Mouse (Mus musculus) adrenal gland, postnatal 25 days (tissue): ENCODE data around the gene Dnase2a. TPM values are rescaled to one million over a fixed set of nuclear protein-coding genes. Genes with fewer than 3 reads are reported as not detected.

ENCODE experiments used
- DNase-seq: peaks from one replicate; pipeline ENCODE4 v3.0.0; 2021; ENCODE audit warnings: mixed read lengths
- microRNA-seq, 2 experiments: library from miRNA; unstranded; fragments of <30 nt; microRNA quantifications; one replicate each; pipeline ENCODE4 v1.2.0; 2021
- total RNA-seq: library from RNA; stranded (reverse); gene quantifications from 2 replicates; pipeline ENCODE4 v1.2.3, GENCODE M21; 2021

The Dnase2a gene
- total RNA-seq, 1 experiment from 2014 or later: 14.6 TPM

- no peak for DNase-seq
Measured at GRCm38 (mm10) chr8:84970135-84970790, 61.9 kb downstream of the Dnase2a start.

DNA sequence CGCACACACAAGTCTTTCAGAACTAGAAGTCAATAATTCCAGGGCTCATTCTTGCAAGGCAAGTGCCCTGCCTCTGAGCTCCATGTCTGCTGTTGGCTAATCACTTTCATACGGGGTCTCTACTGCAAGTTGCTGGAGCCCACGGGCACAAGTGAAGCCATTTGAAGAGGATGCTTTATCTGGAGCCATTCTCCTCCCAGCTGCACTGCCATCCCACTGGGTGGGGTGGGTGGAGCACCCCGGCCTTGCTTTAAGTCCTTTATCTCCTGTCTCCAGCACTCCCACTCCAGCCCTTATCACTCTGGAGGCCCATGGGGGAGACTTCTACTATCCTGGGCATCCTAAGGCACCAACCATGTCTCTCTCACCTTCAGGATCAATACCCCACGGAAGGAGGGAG, 62.6 kb downstream of the Dnase2a start:
- no peak for DNase-seq

Small RNA genes lying within 50 kb of the gene (microRNA-seq; reads per million reads assigned to microRNA genes)
- 0 reads per million in 2 experiments for gene Gm24197
- gene Mir7069: 1.8 to 3.4 reads per million in 2 experiments

Other genes starting within 250 kb of the Dnase2a start
- 19.6 and 22.3 TPM in 2 replicates for gene Ier2, start 245.7 kb upstream of the Dnase2a start, total RNA-seq
- gene Trmt1, start 222.3 kb upstream of the Dnase2a start, total RNA-seq: 75.1 and 83.9 TPM in 2 replicates
- 73.9 and 76.0 TPM in 2 replicates for gene Nacc1, start 220.7 kb upstream of the Dnase2a start, total RNA-seq
- 3.1 and 3.8 TPM in 2 replicates for gene Lyl1, start 207.1 kb upstream of the Dnase2a start, total RNA-seq
- gene G430095P16Rik, start 185.6 kb upstream of the Dnase2a start, total RNA-seq: not detected in 2 replicates
- 87.7 and 111 TPM in 2 replicates for gene Nfix, start 108.2 kb upstream of the Dnase2a start, total RNA-seq
- 11.2 and 11.6 TPM in 2 replicates for gene Dand5, start 85.7 kb upstream of the Dnase2a start, total RNA-seq
- gene Gadd45gip1, start 77.0 kb upstream of the Dnase2a start, total RNA-seq: 55.1 and 59.9 TPM in 2 replicates
- 116 and 120 TPM in 2 replicates for gene Rad23a, start 67.9 kb upstream of the Dnase2a start, total RNA-seq
- 489 and 566 TPM in 2 replicates for gene Calr, start 61.6 kb upstream of the Dnase2a start, total RNA-seq
- gene Farsa, start 51.6 kb upstream of the Dnase2a start, total RNA-seq: 62.3 and 67.2 TPM in 2 replicates
- gene Syce2, start 36.4 kb upstream of the Dnase2a start, total RNA-seq: 10.6 and 13.9 TPM in 2 replicates
- 47.7 and 59.5 TPM in 2 replicates for gene Gcdh, start 14.6 kb upstream of the Dnase2a start, total RNA-seq
- 0.27 TPM in 1 of 2 replicates, not detected in the other for gene Klf1, start 6.6 kb upstream of the Dnase2a start, total RNA-seq
- gene Mast1, start 28.8 kb downstream of the Dnase2a start, total RNA-seq: 1.3 and 3.0 TPM in 2 replicates
- not detected in 2 replicates for gene Rtbdn, start 38.4 kb downstream of the Dnase2a start, total RNA-seq
- 4.4 TPM in 1 of 2 replicates, not detected in the other for gene Gm49661, start 60.9 kb downstream of the Dnase2a start, total RNA-seq
- gene Prdx2, start 61.0 kb downstream of the Dnase2a start, total RNA-seq: 496 and 624 TPM in 2 replicates
- gene Rnaseh2a, start 61.2 kb downstream of the Dnase2a start, total RNA-seq: 101 and 159 TPM in 2 replicates
- gene Junb, start 70.2 kb downstream of the Dnase2a start, total RNA-seq: 32.8 and 33.2 TPM in 2 replicates
- gene Hook2, start 82.0 kb downstream of the Dnase2a start, total RNA-seq: 7.7 and 10.8 TPM in 2 replicates
- gene Best2, start 106.0 kb downstream of the Dnase2a start, total RNA-seq: not detected in 2 replicates
- gene Asna1, start 116.7 kb downstream of the Dnase2a start, total RNA-seq: 95.0 and 105 TPM in 2 replicates
- 152 and 164 TPM in 2 replicates for gene Trir, start 118.3 kb downstream of the Dnase2a start, total RNA-seq
- gene Tnpo2, start 128.4 kb downstream of the Dnase2a start, total RNA-seq: 71.1 and 78.3 TPM in 2 replicates
- 17.7 and 21.7 TPM in 2 replicates for gene Fbxw9, start 151.5 kb downstream of the Dnase2a start, total RNA-seq
- not detected in 2 replicates for gene Gm5741, start 159.4 kb downstream of the Dnase2a start, total RNA-seq
- 25.8 and 36.9 TPM in 2 replicates for gene Dhps, start 163.2 kb downstream of the Dnase2a start, total RNA-seq
- 86.5 and 108 TPM in 2 replicates for gene Wdr83os, start 172.2 kb downstream of the Dnase2a start, total RNA-seq
- 22.7 and 29.2 TPM in 2 replicates for gene Wdr83, start 172.7 kb downstream of the Dnase2a start, total RNA-seq
- gene Man2b1, start 174.7 kb downstream of the Dnase2a start, total RNA-seq: 54.3 and 58.5 TPM in 2 replicates
- gene Zfp791, start 214.5 kb downstream of the Dnase2a start, total RNA-seq: 1.5 and 2.4 TPM in 2 replicates
- not detected in 2 replicates for gene Cks1brt, start 243.4 kb downstream of the Dnase2a start, total RNA-seq